Mouse (Mus musculus) embryonic facial prominence, embryonic 14.5 days (tissue): ENCODE data around the gene Pnpo. TPM values are rescaled to one million over a fixed set of nuclear protein-coding genes. Genes with fewer than 3 reads are reported as not detected.

ENCODE experiments used
- ATAC-seq: fragments of 200-750 bp; cut with Nextera tagmentation; 2 replicates; pipeline ENCODE4 v1.8.0; 2017; ENCODE audit warnings: low read depth, moderate number of reproducible peaks, moderate TSS enrichment
- DNase-seq: peaks from one replicate; pipeline ENCODE4 v3.0.0-alpha.2; 2015; ENCODE audit warnings: low spot score
- H3K27ac ChIP-seq: fragments of 300-500 bp; sonication (generic); replicated peaks from 2 replicates; pipeline ENCODE4 v1.5.1; 2014; ENCODE audit warnings: low read depth, mild to moderate bottlenecking, low read length, moderate library complexity
- H3K27me3 ChIP-seq: fragments of 300-500 bp; sonication (generic); replicated peaks from 2 replicates; pipeline ENCODE4 v1.6.1; 2014; ENCODE audit warnings: low read length; ENCODE audit not compliant: control insufficient read depth, insufficient read depth
- H3K36me3 ChIP-seq: fragments of 300-500 bp; sonication (generic); 2 replicates; pipeline ENCODE4 v1.6.1; 2014; ENCODE audit warnings: low read length, mixed read lengths; ENCODE audit not compliant: control insufficient read depth, insufficient read depth
- H3K4me1 ChIP-seq: fragments of 300-500 bp; sonication (generic); 2 replicates; pipeline ENCODE4 v1.6.1; 2014; ENCODE audit warnings: antibody characterized with exemption, low read length; ENCODE audit not compliant: control insufficient read depth, insufficient read depth
- H3K4me2 ChIP-seq: fragments of 300-500 bp; sonication (generic); 2 replicates; pipeline ENCODE4 v1.6.1; 2014; ENCODE audit warnings: low read depth, mild to moderate bottlenecking, low read length, moderate library complexity, mixed read lengths
- H3K4me3 ChIP-seq: fragments of 300-500 bp; sonication (generic); 2 replicates; pipeline ENCODE4 v1.5.1; 2014; ENCODE audit warnings: low read depth, mild to moderate bottlenecking, low read length
- H3K9ac ChIP-seq: fragments of 300-500 bp; sonication (generic); 2 replicates; pipeline ENCODE4 v1.6.1; 2014; ENCODE audit warnings: low read depth, mild to moderate bottlenecking, low read length, moderate library complexity, mixed read lengths
- H3K9me3 ChIP-seq: fragments of 300-500 bp; sonication (generic); 2 replicates; pipeline ENCODE4 v1.6.1; 2016; ENCODE audit warnings: low read length; ENCODE audit not compliant: control insufficient read depth
- WGBS: fragments of 180-500 bp; shearing (Covaris S2); extraction: QIAGEN DNeasy Blood & Tissue Kit; methylation state at CpG from one replicate; pipeline ENCODE4 v1.1.7; 2014; 5-methylcytosine and 5-hydroxymethylcytosine counted together
- polyA plus RNA-seq: library from polyadenylated mRNA; unstranded; fragments of >200 nt; fragmentation: Nextera tagmentation; extraction: Ambion mirVana; gene quantifications from 2 replicates; pipeline ENCODE4 v1.2.1, GENCODE M21; 2014

The Pnpo gene
- polyA plus RNA-seq, 1 experiment from 2014 or later = 26.8 TPM

GRCm38 (mm10) chr11:96974813-96975212, 31.0 kb upstream of the Pnpo start:
- Histone ChIP-seq H3K4me2 (no peak overlapping the region), H3K4me1 (peaks cover 54% of the 10 kb centered on the region), H3K9me3 (no peaks in the 10 kb centered on the region), H3K4me3 (no peak overlapping the region), H3K9ac (no peak overlapping the region), H3K27ac (peak overlapping the region; percentile 24; the same call in 1 of the 2 replicates), H3K27me3 (no peaks in the 10 kb centered on the region), H3K36me3 (no peaks in the 10 kb centered on the region)
- ATAC-seq (no peak), DNase-seq (no peak)
- 82% methylated on average over 5 of the region's 5 CpGs for WGBS

GRCm38 (mm10) chr11:96973426-96973964, 29.7 kb upstream of the Pnpo start:
- Histone ChIP-seq H3K9ac (no peak overlapping the region), H3K27ac (peak overlapping the region; percentile 80), H3K27me3 (no peaks in the 10 kb centered on the region), H3K36me3 (no peaks in the 10 kb centered on the region), H3K9me3 (no peaks in the 10 kb centered on the region), H3K4me2 (0 out of 2 replicates have a peak overlapping the region, but pooled peaks have one; percentile 2), H3K4me3 (no peak overlapping the region), H3K4me1 (peaks cover 58% of the 10 kb centered on the region)
- DNase-seq (no peak), ATAC-seq (no peak)
- 70% methylated on average over 5 of the region's 5 CpGs for WGBS

- no peaks in the 10 kb centered on the region for H3K27me3 ChIP-seq
- H3K4me3 ChIP-seq = no peak overlapping the region
- ATAC-seq (no peak), DNase-seq (peak; percentile 76)
- no peaks in the 10 kb centered on the region for H3K9me3 ChIP-seq
- no peaks in the 10 kb centered on the region for H3K36me3 ChIP-seq
- no peak overlapping the region for H3K9ac ChIP-seq
- H3K4me2 ChIP-seq = 0 out of 2 replicates have a peak overlapping the region, but pooled peaks have one; percentile 2
- H3K4me1 ChIP-seq = peaks cover 56% of the 10 kb centered on the region
- peak overlapping the region; percentile 80 for H3K27ac ChIP-seq
- WGBS = 49% methylated on average over 5 of the region's 5 CpGs
These were observed 29.1 kb upstream of the Pnpo start for GRCm38 (mm10) chr11:96972906-96973305.

- no peaks in the 10 kb centered on the region for H3K27me3 ChIP-seq
- H3K9ac ChIP-seq = peak overlapping the region; percentile 47; the same call in 1 of the 2 replicates
- H3K4me3 ChIP-seq = no peak overlapping the region
- H3K9me3 ChIP-seq = no peaks in the 10 kb centered on the region
- no peak for DNase-seq
- H3K4me2 ChIP-seq = 0 out of 2 replicates have a peak overlapping the region, but pooled peaks have one; percentile 7
- peak overlapping the region; percentile 77 for H3K27ac ChIP-seq
- H3K4me1 ChIP-seq = peaks cover 42% of the 10 kb centered on the region
- no peaks in the 10 kb centered on the region for H3K36me3 ChIP-seq
- 65% methylated on average over 3 of the region's 3 CpGs for WGBS
- no peak for ATAC-seq
These were observed 26.6 kb upstream of the Pnpo start for GRCm38 (mm10) chr11:96970341-96970740.

- WGBS = 58% methylated on average over 1 of the region's 1 CpGs
- Histone ChIP-seq H3K27me3 (no peaks in the 10 kb centered on the region), H3K4me1 (peaks cover 41% of the 10 kb centered on the region), H3K36me3 (no peaks in the 10 kb centered on the region), H3K9ac (peak overlapping the region; percentile 47), H3K4me2 (no peak overlapping the region), H3K4me3 (no peak overlapping the region), H3K27ac (peak overlapping the region; percentile 77), H3K9me3 (no peaks in the 10 kb centered on the region)
- peak; percentile 47; the same call in 1 of the 2 replicates for ATAC-seq
- DNase-seq = peak; percentile 76
These were observed 26.0 kb upstream of the Pnpo start for GRCm38 (mm10) chr11:96969746-96970145.

- ATAC-seq (no peak), DNase-seq (no peak)
- H3K4me2 ChIP-seq = no peak overlapping the region
- peak overlapping the region; percentile 77 for H3K27ac ChIP-seq
- no peak overlapping the region for H3K4me3 ChIP-seq
- no peaks in the 10 kb centered on the region for H3K36me3 ChIP-seq
- H3K9me3 ChIP-seq = no peaks in the 10 kb centered on the region
- no peak overlapping the region for H3K9ac ChIP-seq
- peaks cover 38% of the 10 kb centered on the region for H3K4me1 ChIP-seq
- H3K27me3 ChIP-seq = no peaks in the 10 kb centered on the region
- 86% methylated on average over 5 of the region's 5 CpGs for WGBS
These were observed 25.5 kb upstream of the Pnpo start for GRCm38 (mm10) chr11:96969280-96969722.

- DNase-seq = no peak
- Histone ChIP-seq H3K27ac (no peak overlapping the region), H3K4me1 (peaks cover 31% of the 10 kb centered on the region), H3K9me3 (no peaks in the 10 kb centered on the region), H3K9ac (no peak overlapping the region), H3K27me3 (no peaks in the 10 kb centered on the region), H3K4me3 (no peak overlapping the region), H3K36me3 (no peaks in the 10 kb centered on the region), H3K4me2 (no peak overlapping the region)
- ATAC-seq = no peak
- WGBS = 64% methylated on average over 6 of the region's 6 CpGs
These were observed 24.7 kb upstream of the Pnpo start for GRCm38 (mm10) chr11:96968476-96968875.

GRCm38 (mm10) chr11:96967544-96968269, 23.9 kb upstream of the Pnpo start:
- no peak for DNase-seq
- H3K9ac ChIP-seq = no peak overlapping the region
- 80% methylated on average over 11 of the region's 11 CpGs for WGBS
- H3K9me3 ChIP-seq = no peaks in the 10 kb centered on the region
- no peaks in the 10 kb centered on the region for H3K36me3 ChIP-seq
- no peak for ATAC-seq
- no peak overlapping the region for H3K27ac ChIP-seq
- H3K4me2 ChIP-seq = no peak overlapping the region
- peaks cover 24% of the 10 kb centered on the region for H3K4me1 ChIP-seq
- no peaks in the 10 kb centered on the region for H3K27me3 ChIP-seq
- no peak overlapping the region for H3K4me3 ChIP-seq
